Mouse (Mus musculus) kidney, postnatal 36 days (tissue): Measurements from ENCODE around the gene Dhx16.
A peak's percentile ranks its signal among the peaks of the same experiment; 100 is the strongest.

Experiments
- DNase-seq, 2 experiments: peaks; one replicate each; pipeline ENCODE4 v3.0.0; 2021 to 2022; ENCODE audit warnings: mixed read lengths in 2 of 2

The Dhx16 gene

GRCm38 (mm10) chr17:35860831-35861197, 18.8 kb upstream of the Dhx16 start:
- no peak for DNase-seq

GRCm38 (mm10) chr17:35861198-35861857, 18.3 kb upstream of the Dhx16 start, which contains the start of gene Nrm:
Nrm (plus strand) TSS chr17:35861318.
- DNase-seq, result peak; percentile 91 to 94

GRCm38 (mm10) chr17:35864832-35865353, 14.7 kb upstream of the Dhx16 start:
- DNase-seq, result no peak

GRCm38 (mm10) chr17:35865481-35866280, 13.9 kb upstream of the Dhx16 start, which contains the start of gene Ppp1r18:
Ppp1r18 (plus strand) TSS chr17:35865593.
- peak; percentile 68 to 73 for DNase-seq

GRCm38 (mm10) chr17:35866281-35866831, 13.3 kb upstream of the Dhx16 start:
- peak; percentile 63 to 76 for DNase-seq

- DNase-seq, result peak; percentile 56 to 73
Measured at GRCm38 (mm10) chr17:35866911-35867890, 12.4 kb upstream of the Dhx16 start.

- peak; percentile 21 to 55 for DNase-seq
Measured at GRCm38 (mm10) chr17:35868165-35868820, 11.3 kb upstream of the Dhx16 start.

GRCm38 (mm10) chr17:35868961-35869345, 10.7 kb upstream of the Dhx16 start:
- no peak for DNase-seq

- DNase-seq, result peak; percentile 59 to 67
Measured at GRCm38 (mm10) chr17:35869346-35870067, 10.1 kb upstream of the Dhx16 start.

GRCm38 (mm10) chr17:35870151-35870883, 9.3 kb upstream of the Dhx16 start:
- DNase-seq, result peak; percentile 74 to 83

GRCm38 (mm10) chr17:35870884-35871696, 8.5 kb upstream of the Dhx16 start:
- peak in 1 of 2 experiments; percentile 45 for DNase-seq

- peak; percentile 83 to 94 for DNase-seq
Measured at GRCm38 (mm10) chr17:35873774-35874519, 5.7 kb upstream of the Dhx16 start.

GRCm38 (mm10) chr17:35874721-35875120, 4.9 kb upstream of the Dhx16 start:
- DNase-seq, result peak; percentile 59 to 66

- DNase-seq, result no peak
Measured at GRCm38 (mm10) chr17:35882924-35883323, 3.3 kb downstream of the Dhx16 start.

- DNase-seq, result no peak
Measured at GRCm38 (mm10) chr17:35883777-35884176, 4.2 kb downstream of the Dhx16 start.

GRCm38 (mm10) chr17:35887725-35888124, 8.1 kb downstream of the Dhx16 start:
- no peak for DNase-seq

- peak; percentile 90 to 95 for DNase-seq
Measured at GRCm38 (mm10) chr17:35896781-35897643, 17.4 kb downstream of the Dhx16 start, which contains the start of gene 2310061I04Rik. 2310061I04Rik (minus strand) TSS chr17:35897431.
